Mouse (Mus musculus): ENCODE data around the gene Lgals9. TPM values are rescaled to one million over a fixed set of nuclear protein-coding genes. Genes with fewer than 3 reads are reported as not detected.
"Not testable (repeated sequence)": the region's sequence is repeated elsewhere in the genome, so short reads cannot be mapped to it uniquely, and the experiment has no call there.

Lgals9 gene
- polyA plus RNA-seq, 1 experiment from 2014 or later: 11.6 TPM

GRCm38 (mm10) chr11:79016236-79016635 lies 31.5 kb upstream of the Lgals9 start:
- H3K4me1 ChIP-seq: peaks cover 55% of the 10 kb centered on the region
- H3K27ac ChIP-seq: 0 out of 2 replicates have a peak overlapping the region, but pooled peaks have one; percentile 31
- H3K4me3 ChIP-seq: no peak overlapping the region
- peak; percentile 71 for DNase-seq (ENCODE audit: low spot score)
- H3K27me3 ChIP-seq (ENCODE audit: insufficient read depth, poor library complexity, severe bottlenecking): no peaks in the 10 kb centered on the region
- 56% methylated on average over 12 of the region's 12 CpGs for WGBS
- peaks cover 52% of the 10 kb centered on the region for H3K36me3 ChIP-seq
- no peaks in the 10 kb centered on the region for H3K9me3 ChIP-seq

GRCm38 (mm10) chr11:79015660-79016215 lies 31.0 kb upstream of the Lgals9 start:
- H3K4me3 ChIP-seq: no peak overlapping the region
- H3K4me1 ChIP-seq: peaks cover 52% of the 10 kb centered on the region
- peak; percentile 62 for DNase-seq (ENCODE audit: low spot score)
- H3K27me3 ChIP-seq (ENCODE audit: insufficient read depth, poor library complexity, severe bottlenecking): no peaks in the 10 kb centered on the region
- 0 out of 2 replicates have a peak overlapping the region, but pooled peaks have one; percentile 31 for H3K27ac ChIP-seq
- 91% methylated on average over 24 of the region's 24 CpGs for WGBS
- H3K36me3 ChIP-seq: peaks cover 47% of the 10 kb centered on the region
- no peaks in the 10 kb centered on the region for H3K9me3 ChIP-seq

- no peak overlapping the region for H3K4me3 ChIP-seq
- 67% methylated on average over 15 of the region's 15 CpGs for WGBS
- H3K9me3 ChIP-seq: no peaks in the 10 kb centered on the region
- H3K27me3 ChIP-seq (ENCODE audit: insufficient read depth, poor library complexity, severe bottlenecking): no peaks in the 10 kb centered on the region
- H3K27ac ChIP-seq: peak overlapping the region; percentile 42; the same call in 1 of the 2 replicates
- H3K36me3 ChIP-seq: peaks cover 38% of the 10 kb centered on the region
- DNase-seq (ENCODE audit: low spot score): peak; percentile 65
- peaks cover 45% of the 10 kb centered on the region for H3K4me1 ChIP-seq
These were observed 30.0 kb upstream of the Lgals9 start for GRCm38 (mm10) chr11:79014602-79015325.

- H3K9me3 ChIP-seq: no peaks in the 10 kb centered on the region
- H3K27me3 ChIP-seq (ENCODE audit: insufficient read depth, poor library complexity, severe bottlenecking): no peaks in the 10 kb centered on the region
These were observed 29.1 kb upstream of the Lgals9 start for GRCm38 (mm10) chr11:79013806-79014205.

DNA sequence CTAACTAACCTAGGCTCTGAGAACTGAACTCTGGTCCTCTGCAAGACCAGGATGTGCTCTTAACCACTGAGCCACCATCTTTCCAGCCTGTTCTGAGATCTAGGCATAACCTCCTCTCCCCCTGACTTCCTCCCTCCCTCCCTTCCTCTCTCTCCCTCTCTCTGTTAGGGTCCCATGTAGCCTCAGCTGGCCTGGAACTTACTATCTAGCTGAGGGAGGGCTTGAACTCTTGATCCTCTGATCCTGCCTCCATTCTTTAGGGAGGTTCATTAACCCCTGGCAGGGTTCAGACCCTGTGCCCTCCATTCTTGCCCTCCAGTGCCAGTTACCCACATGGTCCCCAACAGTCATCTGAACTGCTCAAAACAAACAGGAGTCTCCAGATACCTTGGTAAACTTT lies 28.3 kb upstream of the Lgals9 start:
- peak; percentile 66 for DNase-seq (ENCODE audit: low spot score)
- H3K27me3 ChIP-seq (ENCODE audit: insufficient read depth, poor library complexity, severe bottlenecking): no peaks in the 10 kb centered on the region

More at GRCm38 (mm10) chr11:79013806-79014205, 29.1 kb upstream of the Lgals9 start:
- WGBS: 68% methylated on average over 9 of the region's 9 CpGs
- H3K27ac ChIP-seq: no peak overlapping the region
- no peak overlapping the region for H3K4me3 ChIP-seq
- peak; percentile 74 for DNase-seq (ENCODE audit: low spot score)
- H3K36me3 ChIP-seq: peaks cover 30% of the 10 kb centered on the region
- peaks cover 37% of the 10 kb centered on the region for H3K4me1 ChIP-seq

DNA sequence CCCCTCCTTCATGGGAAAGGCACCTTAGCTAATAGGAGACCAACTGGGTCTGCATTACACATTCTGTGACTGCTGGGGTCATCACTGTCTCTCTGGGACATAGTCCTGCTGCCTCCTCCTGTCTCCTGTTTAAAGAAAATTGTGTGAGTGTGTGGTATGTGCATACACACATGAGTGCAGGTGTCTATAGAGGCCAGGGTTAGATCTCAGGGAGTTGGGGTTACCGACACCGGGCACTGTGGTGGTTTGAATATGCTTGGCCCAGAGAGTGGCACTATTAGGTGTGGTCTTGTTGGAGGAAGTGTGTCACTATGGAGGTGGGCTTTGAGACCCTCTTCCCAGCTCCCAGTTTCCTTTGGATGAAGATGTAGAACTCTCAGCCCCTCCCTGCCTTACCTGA lies 27.8 kb upstream of the Lgals9 start:
- WGBS: 91% methylated on average over 2 of the region's 2 CpGs
- H3K4me1 ChIP-seq: peaks cover 36% of the 10 kb centered on the region
- no peak for DNase-seq (ENCODE audit: low spot score)

More for the DNA sequence above, 28.3 kb upstream of the Lgals9 start:
- Histone ChIP-seq H3K36me3 (peaks cover 24% of the 10 kb centered on the region), H3K4me1 (peaks cover 36% of the 10 kb centered on the region), H3K27ac (no peak overlapping the region), H3K4me3 (no peak overlapping the region), H3K9me3 (no peaks in the 10 kb centered on the region)

DNA sequence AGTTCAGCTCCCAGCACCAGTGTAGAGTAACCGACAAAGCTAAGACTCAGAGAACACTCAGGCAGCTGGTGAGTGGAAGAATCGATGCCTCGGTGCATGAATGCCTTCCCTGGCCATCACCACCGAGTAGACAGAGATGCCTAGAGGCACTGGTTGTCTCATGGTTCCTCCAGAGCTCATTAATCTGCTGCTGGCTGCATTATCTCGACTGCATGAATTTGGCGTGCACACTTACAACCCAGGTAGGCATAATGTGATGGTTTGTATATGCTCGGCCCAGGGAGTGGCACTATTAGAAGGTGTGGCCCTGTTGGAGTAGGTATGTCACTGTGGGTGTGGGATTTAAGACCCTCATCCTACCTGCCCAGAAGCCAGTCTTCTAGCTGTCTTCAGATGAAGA lies 24.1 kb upstream of the Lgals9 start:
- H3K9me3 ChIP-seq: no peaks in the 10 kb centered on the region
- no peaks in the 10 kb centered on the region for H3K27me3 ChIP-seq (ENCODE audit: insufficient read depth, poor library complexity, severe bottlenecking)
- no peak overlapping the region for H3K4me3 ChIP-seq
- H3K27ac ChIP-seq: no peak overlapping the region
- WGBS: 84% methylated on average over 7 of the region's 7 CpGs
- peaks cover 5% of the 10 kb centered on the region for H3K4me1 ChIP-seq
- DNase-seq (ENCODE audit: low spot score): peak; percentile 51
- H3K36me3 ChIP-seq: 0 out of 2 replicates have a peak, but pooled peaks cover 2% of the 10 kb centered on the region

More for the DNA sequence above, 27.8 kb upstream of the Lgals9 start:
- Histone ChIP-seq H3K9me3 (no peaks in the 10 kb centered on the region), H3K27ac (no peak overlapping the region), H3K27me3 (ENCODE audit: insufficient read depth, poor library complexity, severe bottlenecking) (no peaks in the 10 kb centered on the region), H3K4me3 (no peak overlapping the region), H3K36me3 (peaks cover 20% of the 10 kb centered on the region)

DNA sequence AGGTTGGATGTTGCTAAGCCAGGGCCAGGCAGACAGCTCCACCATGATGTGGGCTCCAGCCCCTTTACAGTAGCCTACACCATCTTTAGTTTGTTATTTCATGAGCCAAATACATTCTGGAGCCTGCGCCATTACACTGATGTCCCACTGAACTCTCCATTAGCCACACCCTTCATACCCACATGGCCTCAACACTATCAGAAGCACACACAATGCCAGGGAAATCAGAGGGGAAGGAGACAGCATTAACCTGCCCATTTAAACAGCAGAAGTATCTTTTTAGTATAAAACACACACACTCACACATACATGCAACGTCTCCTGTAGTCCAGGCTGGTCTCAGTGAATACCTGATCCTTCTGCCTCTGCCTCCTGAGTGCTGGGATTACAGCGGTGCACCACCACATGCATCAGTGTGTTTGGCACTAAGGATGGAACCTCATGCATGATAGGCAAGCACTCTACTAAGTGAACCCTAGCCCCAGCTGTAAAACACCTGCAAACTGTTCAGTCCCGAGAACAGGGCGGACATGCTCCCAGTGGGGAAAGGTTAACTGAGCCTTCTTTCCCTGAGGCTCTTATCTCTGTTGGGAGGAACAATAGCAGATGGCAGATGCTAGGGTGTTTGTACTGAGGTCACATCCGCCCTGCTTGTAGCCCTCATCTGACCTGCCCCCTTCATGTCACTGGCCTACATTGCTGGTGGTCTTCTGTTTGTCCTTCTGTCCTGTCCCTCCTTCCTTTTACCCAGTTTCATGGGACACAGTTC lies 23.4 kb upstream of the Lgals9 start:
- Histone ChIP-seq H3K36me3 (no peaks in the 10 kb centered on the region), H3K4me1 (peaks cover 9% of the 10 kb centered on the region; the same call in 1 of the 2 replicates), H3K27ac (no peak overlapping the region), H3K9me3 (no peaks in the 10 kb centered on the region), H3K27me3 (ENCODE audit: insufficient read depth, poor library complexity, severe bottlenecking) (no peaks in the 10 kb centered on the region), H3K4me3 (no peak overlapping the region)
- WGBS: 63% methylated on average over 6 of the region's 6 CpGs
- DNase-seq (ENCODE audit: low spot score): peak; percentile 66

DNA sequence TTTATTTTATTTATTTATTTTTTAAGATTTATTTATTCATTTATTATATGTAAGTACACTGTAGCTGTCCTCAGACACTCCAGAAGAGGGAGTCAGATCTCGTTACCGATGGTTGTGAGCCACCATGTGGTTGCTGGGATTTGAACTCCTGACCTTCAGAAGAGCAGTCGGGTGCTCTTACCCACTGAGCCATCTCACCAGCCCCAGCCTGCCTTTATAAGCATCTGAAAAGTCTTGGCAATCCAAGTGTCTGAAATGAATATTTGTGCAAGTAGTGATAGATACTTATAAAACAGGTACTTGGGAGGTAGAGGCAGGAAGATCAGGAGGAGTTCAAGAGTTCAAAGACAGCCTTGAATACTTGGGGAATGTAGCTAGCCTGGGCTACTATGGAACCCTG lies 22.6 kb upstream of the Lgals9 start:
- peak; percentile 11 for DNase-seq (ENCODE audit: low spot score)
- 78% methylated on average over 3 of the region's 3 CpGs for WGBS
- H3K4me1 ChIP-seq: peaks cover 14% of the 10 kb centered on the region; the same call in 1 of the 2 replicates
- H3K9me3 ChIP-seq; H3K27me3 ChIP-seq (ENCODE audit: insufficient read depth, poor library complexity, severe bottlenecking); H3K27ac ChIP-seq; H3K4me3 ChIP-seq; H3K36me3 ChIP-seq: not testable (repeated sequence)

DNA sequence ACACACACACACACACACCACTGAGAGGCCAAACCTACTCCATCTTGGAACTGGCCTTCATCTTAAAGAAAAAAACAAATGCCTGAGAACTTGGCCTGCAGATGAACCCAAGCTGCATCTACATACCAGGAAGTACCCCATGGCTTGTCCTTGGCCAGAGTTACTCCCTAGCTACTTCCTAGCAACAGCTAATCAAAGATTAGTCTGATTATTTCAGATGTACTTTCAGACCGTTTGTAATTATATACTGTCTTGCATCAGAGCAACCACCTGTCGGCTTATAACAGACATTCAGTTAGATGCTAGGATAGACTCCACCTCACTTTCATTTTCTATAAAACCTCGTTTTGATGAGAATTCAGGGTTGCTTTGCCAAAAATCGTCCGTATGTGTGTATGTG lies 21.7 kb upstream of the Lgals9 start:
- 72% methylated on average over 5 of the region's 5 CpGs for whole genome bisulfite sequencing
- Histone ChIP-seq H3K27me3 (ENCODE audit: insufficient read depth, poor library complexity, severe bottlenecking) (no peaks in the 10 kb centered on the region), H3K9me3 (no peaks in the 10 kb centered on the region), H3K27ac (no peak overlapping the region), H3K4me1 (peaks cover 16% of the 10 kb centered on the region; the same call in 1 of the 2 replicates), H3K36me3 (no peaks in the 10 kb centered on the region), H3K4me3 (no peak overlapping the region)
- DNase-seq (ENCODE audit: low spot score): no peak

DNA sequence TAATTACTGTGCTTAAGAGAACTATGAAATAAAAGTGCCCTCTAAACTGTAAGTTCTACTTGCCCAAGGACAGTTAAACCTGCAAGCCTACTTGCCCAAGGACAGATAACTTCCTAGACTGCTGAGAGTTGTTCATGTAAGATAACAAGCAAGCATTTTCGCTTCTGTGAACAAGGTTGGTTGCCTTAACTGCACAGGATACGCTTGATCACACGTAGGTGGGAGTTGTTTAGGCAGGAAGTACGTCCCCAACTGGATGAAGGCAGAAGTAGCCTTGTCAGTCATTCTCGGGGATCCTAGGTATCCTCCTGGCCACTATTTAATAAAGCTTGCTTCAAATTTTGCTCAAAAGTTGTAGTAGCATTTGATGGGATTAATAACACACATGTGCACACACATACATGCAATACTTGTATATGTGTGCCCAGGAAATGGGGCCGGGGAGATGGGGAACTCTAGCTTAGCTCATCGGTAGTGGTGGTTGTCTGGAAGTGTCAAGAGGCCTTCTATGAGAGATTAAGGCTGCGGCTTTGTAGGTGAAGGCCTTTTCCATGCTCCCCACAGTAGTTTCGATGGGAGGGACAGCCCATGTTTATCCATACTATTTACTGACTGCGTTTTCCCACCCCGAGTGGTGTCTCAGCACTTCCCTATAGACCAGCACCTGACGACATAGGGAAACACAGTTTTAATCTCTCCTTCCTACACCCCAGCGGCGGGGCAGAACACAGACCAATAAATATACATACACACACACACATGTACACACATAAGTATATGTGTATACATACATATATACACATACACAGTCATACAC lies 21.0 kb upstream of the Lgals9 start:
- peaks cover 16% of the 10 kb centered on the region; the same call in 1 of the 2 replicates for H3K4me1 ChIP-seq
- H3K27ac ChIP-seq: no peak overlapping the region
- no peak overlapping the region for H3K4me3 ChIP-seq
- no peaks in the 10 kb centered on the region for H3K27me3 ChIP-seq (ENCODE audit: insufficient read depth, poor library complexity, severe bottlenecking)
- no peaks in the 10 kb centered on the region for H3K9me3 ChIP-seq
- 78% methylated on average over 14 of the region's 14 CpGs for WGBS
- DNase-seq (ENCODE audit: low spot score): peak; percentile 33
- H3K36me3 ChIP-seq: no peaks in the 10 kb centered on the region

Measured in heart, embryonic 10.5 days (tissue).